In genomic region chr3:131072661-131073060, GRCm38 (mm10) we compare ENCODE assay signal across 20 mouse cellular contexts. TPM values are rescaled to one million over a fixed set of nuclear protein-coding genes. Genes with fewer than 3 reads are reported as not detected.
DNase-seq lines count a peak whose midpoint lies in the region; ATAC-seq and TF ChIP-seq lines count a peak whose summit lies in the region.
"Had no signal": no experiment of that assay in that cellular context is flagged by ENCODE, and none has a peak within 500 bp of the region (broad histone marks: within the 10 kb centered on the region; RNA-seq: fewer than 3 reads in every experiment).

No protein-coding gene starts in this region.

- H3K4me3 ChIP-seq in forebrain, embryonic 10.5 days, result no peak overlapping the region
- no peak overlapping the region for H3K4me3 ChIP-seq in forebrain, embryonic 15.5 days
- H3K4me3 ChIP-seq in heart, embryonic 10.5 days, result no peak overlapping the region
- H3K4me3 ChIP-seq in kidney, postnatal 0 days (replicated peaks; ENCODE audit: low read depth, low read length), result no peak overlapping the region
- H3K4me3 ChIP-seq: embryonic facial prominence, embryonic 12.5 days; hindbrain, embryonic 13.5 days had no signal

- intact Hi-C loops in heart, postnatal 14 days (cut with DNase I), result no loop called here

- no peak overlapping the region for H3K4me2 ChIP-seq in forebrain, embryonic 15.5 days (replicated peaks)
- no peak overlapping the region for H3K4me2 ChIP-seq in kidney, postnatal 0 days (ENCODE audit: low read length)
- H3K4me2 ChIP-seq: embryonic facial prominence, embryonic 12.5 days; hindbrain, embryonic 13.5 days had no signal

- 23% methylated on average over 4 of the region's 4 CpGs for WGBS in forebrain, embryonic 10.5 days
- WGBS in forebrain, embryonic 15.5 days, result 12% methylated on average over 4 of the region's 4 CpGs
- WGBS in heart, embryonic 10.5 days, result 79% methylated on average over 4 of the region's 4 CpGs
- 36% methylated on average over 4 of the region's 4 CpGs for WGBS in kidney, postnatal 0 days

- no peaks in the 10 kb centered on the region for H3K9me3 ChIP-seq in forebrain, embryonic 10.5 days
- no peaks in the 10 kb centered on the region for H3K9me3 ChIP-seq in forebrain, embryonic 15.5 days
- no peaks in the 10 kb centered on the region for H3K9me3 ChIP-seq in heart, embryonic 10.5 days
- H3K9me3 ChIP-seq in kidney, postnatal 0 days (replicated peaks; ENCODE audit: low read length), result no peaks in the 10 kb centered on the region
- H3K9me3 ChIP-seq: embryonic facial prominence, embryonic 12.5 days; hindbrain, embryonic 13.5 days had no signal

- H3K9ac ChIP-seq in forebrain, embryonic 15.5 days (replicated peaks), result no peak overlapping the region
- no peak overlapping the region for H3K9ac ChIP-seq in kidney, postnatal 0 days (ENCODE audit: low read depth, low read length)
- H3K9ac ChIP-seq: embryonic facial prominence, embryonic 12.5 days; hindbrain, embryonic 13.5 days had no signal

- no peaks in the 10 kb centered on the region for H3K36me3 ChIP-seq in forebrain, embryonic 10.5 days (replicated peaks)
- H3K36me3 ChIP-seq in forebrain, embryonic 15.5 days, result no peaks in the 10 kb centered on the region
- H3K36me3 ChIP-seq in heart, embryonic 10.5 days, result no peaks in the 10 kb centered on the region
- no peaks in the 10 kb centered on the region for H3K36me3 ChIP-seq in kidney, postnatal 0 days (ENCODE audit: insufficient read depth, low read length)
- H3K36me3 ChIP-seq: embryonic facial prominence, embryonic 12.5 days; G1E; hindbrain, embryonic 13.5 days had no signal

- no peak for ATAC-seq in forebrain, embryonic 15.5 days (replicated peaks)
- no peak for ATAC-seq in kidney, postnatal 0 days (replicated peaks; ENCODE audit: low FRiP score, low read depth)
- ATAC-seq: CD4-positive, CD25-positive, alpha-beta regulatory T cell, adult 4 months; hindbrain, postnatal 0 days had no signal

- DNase-seq in forebrain, embryonic 10.5 days (ENCODE audit: extremely low spot score, low spot score), result peak; percentile 43
- DNase-seq in heart, embryonic 10.5 days (ENCODE audit: low spot score), result peak; percentile 42
- DNase-seq in heart, postnatal 14 days, result no peak
- DNase-seq in kidney, postnatal 0 days (ENCODE audit: low spot score), result peak; percentile 25
- no peak for DNase-seq in kidney, postnatal 36 days
- DNase-seq in retina, embryonic 14.5 days (ENCODE audit: low spot score), result peak; percentile 71
- no peak for DNase-seq in thymus, postnatal 0 days (ENCODE audit: low spot score)
- DNase-seq: adrenal gland, postnatal 10 days; B cell, adult 2 months; cerebellum, adult 11-12 months; cerebellum, adult 9-10 months; cerebellum, postnatal 25 days; gastrocnemius, postnatal 14 days; heart, postnatal 10 days had no signal

- TF ChIP-seq CTCF in kidney, postnatal 0 days (IDR thresholded peaks at IDR 0.05; ENCODE audit: low read depth), result no peak

- H3K4me1 ChIP-seq in forebrain, embryonic 10.5 days, result peaks cover 29% of the 10 kb centered on the region
- no peaks in the 10 kb centered on the region for H3K4me1 ChIP-seq in forebrain, embryonic 15.5 days
- H3K4me1 ChIP-seq in heart, embryonic 10.5 days, result no peaks in the 10 kb centered on the region
- H3K4me1 ChIP-seq in kidney, postnatal 0 days (replicated peaks; ENCODE audit: insufficient read depth, low read length), result no peaks in the 10 kb centered on the region
- H3K4me1 ChIP-seq: embryonic facial prominence, embryonic 12.5 days; hindbrain, embryonic 13.5 days had no signal

- no peak overlapping the region for H3K27ac ChIP-seq in forebrain, embryonic 10.5 days
- H3K27ac ChIP-seq in forebrain, embryonic 15.5 days (replicated peaks), result no peak overlapping the region
- no peak overlapping the region for H3K27ac ChIP-seq in heart, embryonic 10.5 days
- no peak overlapping the region for H3K27ac ChIP-seq in kidney, postnatal 0 days
- H3K27ac ChIP-seq: embryonic facial prominence, embryonic 12.5 days; hindbrain, embryonic 13.5 days; hindbrain, postnatal 0 days had no signal

- no peaks in the 10 kb centered on the region; the same call in 1 of the 2 replicates for H3K27me3 ChIP-seq in forebrain, embryonic 10.5 days (ENCODE audit: poor library complexity, severe bottlenecking)
- no peaks in the 10 kb centered on the region for H3K27me3 ChIP-seq in forebrain, embryonic 15.5 days
- no peaks in the 10 kb centered on the region; the same call in 1 of the 2 replicates for H3K27me3 ChIP-seq in heart, embryonic 10.5 days (ENCODE audit: insufficient read depth, poor library complexity, severe bottlenecking)
- H3K27me3 ChIP-seq in kidney, postnatal 0 days (ENCODE audit: insufficient read depth, low read length), result no peaks in the 10 kb centered on the region
- H3K27me3 ChIP-seq: embryonic facial prominence, embryonic 12.5 days had no signal

RNA-seq across cellular contexts. Expression of gene Lef1, which starts 37.6 kb away (rescaled TPM):
- 48.3 and 50.7 TPM in 2 replicates for polyA plus RNA-seq in forebrain, embryonic 10.5 days (2016; fragmentation: Nextera tagmentation; extraction: Ambion mirVana)
- polyA plus RNA-seq in forebrain, embryonic 15.5 days (2015; fragmentation: Nextera tagmentation; extraction: Ambion mirVana), result 14.3 and 18.6 TPM in 2 replicates
- 22.2 and 29.3 TPM in 2 replicates for polyA plus RNA-seq in heart, embryonic 10.5 days (2016; fragmentation: Nextera tagmentation; extraction: Ambion mirVana)
- total RNA-seq in heart, postnatal 14 days (2021), result 1 to 10 TPM in 1 of 2 experiments, under 1 TPM in 1; 0.72 to 4.4 TPM
- 16.2 and 17.8 TPM in 2 replicates for polyA plus RNA-seq in kidney, postnatal 0 days (2015; fragmentation: Nextera tagmentation; extraction: Ambion mirVana)
- polyA plus RNA-seq in thymus, postnatal 0 days (2015; fragmentation: Nextera tagmentation; extraction: Ambion mirVana), result 284 and 306 TPM in 2 replicates
- polyA plus RNA-seq: G1E had no signal

Comparison
In these comparisons a context has a peak if more than half of its experiments do, and no peak if none do; other contexts are left out.
1. DNase-seq: peak in forebrain, embryonic 10.5 days (single experiment), heart, embryonic 10.5 days (single experiment), kidney, postnatal 0 days (single experiment) and retina, embryonic 14.5 days (single experiment); none in heart, postnatal 14 days (0 of 2), kidney, postnatal 36 days (0 of 2) and thymus, postnatal 0 days (single experiment).